Mouse (Mus musculus) Patski (cell line): ENCODE data around the gene Lmntd2. TPM values are rescaled to one million over a fixed set of nuclear protein-coding genes. Genes with fewer than 3 reads are reported as not detected.
A peak's percentile ranks its signal among the peaks of the same experiment; 100 is the strongest.

Source experiments
- ATAC-seq: fragments of 100-300 bp; one replicate; pipeline ENCODE4 v1.8.0; 2021
- CTCF ChIA-PET: fragments of 350-600 bp; sonication (Branson Sonifier 250); formaldehyde crosslinking; loops from one replicate; lab custom pipeline; 2022; ENCODE audit warnings: inconsistent platforms; lab: Charles Lee
- POLR2A ChIA-PET: fragments of 350-600 bp; sonication (Branson Sonifier 250); formaldehyde crosslinking; loops from one replicate; lab custom pipeline; 2022; ENCODE audit warnings: antibody characterized with exemption, inconsistent platforms; lab: Charles Lee
- DNase-seq: peaks from one replicate; pipeline ENCODE4 v3.0.0-alpha.2; 2011; ENCODE audit warnings: low read depth, low spot score
- H3K27me3 ChIP-seq: fragments of 371-371 bp; one replicate; pipeline ENCODE4 v1.5.1; 2021
- CTCF ChIP-seq: fragments of 100-300 bp; IDR thresholded peaks from one replicate; pipeline ENCODE4 v1.5.1; 2021
- in situ Hi-C: fragments of 300-500 bp; cut with MboI; formaldehyde crosslinking; loops from 3 replicates; pipeline ENCODE4 v1.11.1; 2018; ENCODE audit warnings: low pct_unique_long_range_greater_than_20kb, mixed read lengths
- polyA plus RNA-seq: library from polyadenylated mRNA; unstranded; gene quantifications from one replicate; pipeline ENCODE4 v1.2.3, GENCODE M21; 2021

Lmntd2 gene
- polyA plus RNA-seq, 1 experiment from 2014 or later = 4.5 TPM

DNA sequence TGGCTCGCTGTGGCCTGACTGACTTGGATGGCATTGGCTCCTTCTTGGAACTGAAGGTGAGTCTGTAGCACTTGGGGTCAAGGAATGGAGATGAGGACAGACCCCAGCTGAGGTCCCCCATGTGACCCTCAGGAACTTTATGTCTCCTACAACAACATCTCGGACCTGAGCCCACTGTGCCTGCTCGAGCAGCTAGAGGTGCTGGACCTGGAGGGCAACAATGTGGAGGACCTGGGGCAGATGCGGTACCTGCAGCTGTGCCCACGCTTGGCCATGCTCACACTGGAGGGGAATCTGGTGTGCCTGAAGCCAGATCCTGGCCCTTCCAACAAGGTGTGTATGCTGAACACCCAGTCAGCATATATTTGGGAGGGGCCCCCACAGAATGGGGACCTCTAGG, 8.4 kb downstream of the Lmntd2 start:
- in situ Hi-C loops = no loop called here
- DNase-seq = no peak
- no peak for TF ChIP-seq CTCF
- no peaks in the 10 kb centered on the region for H3K27me3 ChIP-seq
- POLR2A ChIA-PET = no interaction called here
- CTCF ChIA-PET = no interaction called here
- no peak for ATAC-seq

DNA sequence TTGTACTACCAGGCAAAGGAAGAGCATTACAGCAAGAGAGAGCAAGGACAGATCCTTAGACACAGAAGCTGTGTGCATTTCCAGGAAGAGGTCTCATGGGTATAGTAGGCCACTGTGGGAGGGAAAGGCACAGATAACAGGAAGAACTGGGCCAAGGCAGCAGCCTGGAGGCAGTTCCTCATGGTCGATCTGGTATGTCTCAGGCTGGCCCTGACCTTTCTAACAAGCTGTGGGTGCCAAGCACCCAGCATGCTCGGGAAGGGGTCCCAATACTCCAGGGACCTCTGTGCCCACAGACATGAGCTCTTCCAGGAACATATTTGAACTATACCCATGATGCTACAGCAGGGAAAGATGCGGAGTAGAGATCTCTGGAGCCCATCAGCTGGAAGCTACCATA, 9.3 kb downstream of the Lmntd2 start:
- DNase-seq = no peak
- in situ Hi-C loops = no loop called here
- H3K27me3 ChIP-seq = no peaks in the 10 kb centered on the region
- ChIA-PET POLR2A (interaction anchor here (0.7 kb wide), 1 partner anchor 243 kb away, joined by 3 read pairs; no protein-coding TSS in a partner anchor), CTCF (no interaction called here)
- ATAC-seq = no peak
- no peak for TF ChIP-seq CTCF

DNA sequence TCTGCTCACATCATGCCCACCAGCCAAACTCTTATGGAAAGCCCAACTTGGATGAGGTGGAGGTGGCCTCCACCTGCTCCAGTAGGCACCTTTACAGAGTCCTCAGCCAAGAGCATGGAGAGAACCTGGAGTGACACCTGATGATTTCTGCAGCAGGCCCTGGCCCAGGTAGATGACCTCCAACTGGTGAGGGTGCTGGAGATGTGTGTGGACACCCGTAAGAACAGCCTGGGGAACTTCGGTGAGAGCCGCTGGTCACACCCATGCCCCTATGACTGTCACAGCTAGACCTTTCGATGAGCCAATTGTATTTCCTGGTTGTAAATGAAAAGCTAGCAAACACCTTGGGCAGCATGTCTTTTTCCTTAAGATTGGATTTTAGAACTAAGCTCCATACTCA, 15.8 kb downstream of the Lmntd2 start:
- no peaks in the 10 kb centered on the region for H3K27me3 ChIP-seq
- ATAC-seq = no peak
- TF ChIP-seq CTCF = no peak
- DNase-seq = no peak
- in situ Hi-C loops = no loop called here
- ChIA-PET CTCF (no interaction called here), POLR2A (no interaction called here)

DNA sequence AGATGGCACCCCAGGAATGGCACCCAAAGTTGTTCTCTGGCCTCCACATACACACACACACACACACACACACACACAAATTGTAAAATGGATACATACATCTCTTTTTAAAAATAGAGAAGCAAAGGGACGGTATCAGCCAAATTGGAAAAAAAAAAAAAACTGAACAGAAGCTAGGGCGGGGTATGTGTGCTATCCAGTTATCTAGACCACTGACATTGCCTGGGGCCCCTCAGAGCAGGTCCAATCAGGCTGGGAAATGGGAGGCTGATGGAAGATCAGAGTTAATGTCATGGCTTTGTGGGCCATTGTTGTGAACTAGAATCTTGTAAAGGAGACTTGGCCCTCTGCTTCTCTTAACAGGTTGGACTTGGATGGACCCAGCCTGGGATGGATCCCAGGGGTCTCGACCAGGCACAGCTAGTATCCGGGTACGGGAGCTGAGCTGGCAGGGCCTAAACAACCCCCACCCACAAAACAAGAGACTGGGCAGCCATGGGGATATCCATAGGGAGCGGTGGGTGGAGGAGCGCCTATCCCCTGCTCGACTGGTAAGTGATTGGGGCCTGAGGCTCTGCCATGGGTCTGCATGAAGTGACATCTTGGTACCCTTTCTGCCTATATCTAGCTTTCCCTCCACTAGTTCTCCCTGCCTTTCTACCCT, 17.1 kb downstream of the Lmntd2 start:
- no peak for TF ChIP-seq CTCF
- in situ Hi-C loops = no loop called here
- no peak for DNase-seq
- CTCF ChIA-PET = interaction anchor here (1.1 kb wide), 1 partner anchor 37 kb away, joined by 3 read pairs; no protein-coding TSS in a partner anchor
- no peaks in the 10 kb centered on the region for H3K27me3 ChIP-seq
- no peak for ATAC-seq
- POLR2A ChIA-PET = interaction anchor here (3.1 kb wide), 1 partner anchor 19 kb away, joined by 14 read pairs; the partner anchor contains the start of gene Rassf7

DNA sequence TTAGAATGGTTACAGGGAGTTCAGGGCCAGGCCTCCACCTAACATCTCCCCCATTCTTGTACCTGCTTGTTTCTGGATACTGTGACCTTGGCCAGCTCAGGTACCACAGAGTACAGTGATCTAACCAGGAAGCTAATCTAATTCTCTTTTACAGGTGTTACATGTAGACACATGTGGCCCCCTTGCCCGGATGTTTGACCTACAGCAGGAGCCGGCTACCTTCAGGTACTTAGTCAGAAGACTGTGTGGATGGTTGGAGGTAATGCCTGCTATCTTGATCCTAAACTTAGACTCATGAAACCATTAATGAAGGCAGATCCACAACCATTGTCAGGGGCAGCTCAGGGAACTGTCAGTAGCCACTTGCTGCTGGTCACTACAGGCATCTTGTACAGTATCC, 18.1 kb downstream of the Lmntd2 start:
- ATAC-seq = no peak
- H3K27me3 ChIP-seq = no peaks in the 10 kb centered on the region
- ChIA-PET POLR2A (interaction anchor here (3.1 kb wide), 1 partner anchor 20 kb away, joined by 14 read pairs; the partner anchor contains the start of gene Rassf7), CTCF (interaction anchor here (1.1 kb wide), 1 partner anchor 38 kb away, joined by 3 read pairs; no protein-coding TSS in a partner anchor)
- in situ Hi-C loops = no loop called here
- TF ChIP-seq CTCF = no peak
- no peak for DNase-seq

DNA sequence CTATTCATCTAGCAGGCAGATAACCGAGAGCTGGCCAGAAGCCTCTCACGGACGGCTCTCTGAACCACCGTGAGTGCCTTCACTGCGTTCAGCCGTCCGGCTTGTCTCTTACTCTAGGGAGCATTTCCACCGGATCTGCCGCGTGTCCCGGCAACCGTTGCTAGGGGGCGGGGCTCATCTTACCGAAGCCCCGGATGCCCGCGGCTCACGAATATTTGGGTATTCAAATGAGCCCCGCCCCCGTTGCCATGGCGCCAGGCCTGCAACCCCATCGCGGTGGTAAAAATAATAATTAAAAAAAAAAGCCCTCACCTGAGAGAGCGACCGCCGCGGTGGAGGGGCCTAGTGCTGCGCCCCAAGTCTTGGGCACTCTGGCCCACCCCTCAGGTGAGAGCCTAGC, 19.1 kb downstream of the Lmntd2 start:
- DNase-seq (peak; percentile 46), ATAC-seq (peak; percentile 24)
- no peaks in the 10 kb centered on the region for H3K27me3 ChIP-seq
- in situ Hi-C loops = no loop called here
- ChIA-PET POLR2A (interaction anchor here (0.9 to 3.1 kb wide), 4 partner anchors 16 to 221 kb away, joined by 4 to 14 read pairs (median 4); partner anchors contain the start of gene Rassf7), CTCF (no interaction called here)
- no peak for TF ChIP-seq CTCF

DNA sequence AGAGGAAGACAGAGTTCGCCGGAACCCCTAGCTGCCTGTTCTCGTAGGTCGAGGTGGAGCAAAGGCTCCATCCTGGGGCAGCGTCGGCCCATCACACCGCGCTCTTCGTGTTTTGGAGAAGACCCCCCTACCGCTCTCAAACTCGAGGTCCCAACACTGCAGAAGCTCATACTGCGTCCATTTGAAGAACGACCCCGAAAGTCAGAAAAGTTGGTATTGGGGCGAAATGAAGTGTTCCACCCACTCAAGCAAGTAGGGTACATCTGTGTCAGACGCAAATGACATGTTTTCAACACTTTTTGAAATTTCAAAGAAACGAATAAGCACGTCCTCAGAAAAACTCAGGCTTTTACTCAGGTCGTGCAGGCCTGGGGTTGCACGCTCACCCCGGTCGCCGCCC, 19.5 kb downstream of the Lmntd2 start:
- ATAC-seq (peak; percentile 11), DNase-seq (no peak)
- CTCF ChIA-PET = no interaction called here
- POLR2A ChIA-PET = interaction anchor here (0.9 to 3.1 kb wide), 4 partner anchors 16 to 221 kb away, joined by 4 to 14 read pairs (median 4); partner anchors contain the start of gene Rassf7
- in situ Hi-C loops = no loop called here
- TF ChIP-seq CTCF = no peak
- H3K27me3 ChIP-seq = no peaks in the 10 kb centered on the region

DNA sequence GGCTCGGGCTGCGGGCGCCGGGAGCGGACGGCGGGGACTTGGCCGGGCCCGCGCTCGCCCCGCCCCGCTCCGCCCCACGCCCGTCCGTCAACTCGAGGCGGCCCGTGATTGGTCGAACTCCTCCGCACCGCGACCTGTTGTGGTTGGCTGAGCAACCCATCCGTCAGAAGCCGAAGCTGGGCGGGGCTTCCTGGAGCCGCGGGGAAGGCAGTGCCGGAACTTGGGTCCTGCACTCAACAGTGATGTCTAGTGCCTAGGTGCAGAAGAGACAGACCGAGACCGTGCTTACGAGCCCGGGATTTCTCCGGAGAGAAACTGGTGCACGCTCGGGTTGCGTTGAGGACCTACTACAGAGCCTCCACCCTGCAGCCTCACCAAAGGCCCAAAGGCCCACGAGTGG, 19.9 kb downstream of the Lmntd2 start, which contains the start of the genes Hras and Lrrc56:
Gene Hras, minus strand, starts transcription at position 58 of the 400 bp plus-strand sequence.
Gene Lrrc56, plus strand, starts transcription at position 210 of the 400 bp plus-strand sequence.
- in situ Hi-C loops = no loop called here
- TF ChIP-seq CTCF = no peak

DNA sequence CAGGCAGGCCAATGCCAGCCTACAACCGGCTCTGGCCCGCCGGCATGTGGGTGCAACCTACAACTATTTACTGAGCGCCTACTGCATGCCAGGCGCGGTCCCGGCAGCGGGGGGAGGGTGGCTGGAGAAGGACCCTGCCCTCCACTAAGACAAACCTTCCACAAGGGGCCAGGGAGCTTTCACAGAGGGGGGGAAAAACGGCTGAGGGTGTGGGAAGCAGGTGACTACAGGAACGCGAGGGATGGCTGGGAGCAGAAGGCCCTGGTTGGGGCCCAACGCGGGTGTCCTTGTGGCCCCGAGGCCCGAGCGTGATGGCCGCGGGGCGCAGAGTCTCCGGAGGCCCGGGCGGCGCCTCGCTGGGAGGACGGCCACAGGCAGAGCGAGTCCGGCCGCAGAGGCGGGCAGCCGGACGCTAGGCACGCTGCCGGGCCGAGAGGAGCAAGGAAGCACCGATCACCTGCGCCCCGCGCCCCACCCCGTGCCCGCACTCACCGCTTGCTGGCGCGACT, 20.5 kb downstream of the Lmntd2 start:
- TF ChIP-seq CTCF = no peak
- in situ Hi-C loops = no loop called here
- ChIA-PET POLR2A (interaction anchor here (0.6 to 1.9 kb wide), 8 partner anchors 24 to 709 kb away, joined by 3 to 5 read pairs (median 4); partner anchors contain the start of gene Phrf1), CTCF (interaction anchor here (2.5 kb wide), 1 partner anchor 17 kb away, joined by 6 read pairs; no protein-coding TSS in a partner anchor)
- DNase-seq = no peak
- peak; percentile 36 for ATAC-seq
- no peaks in the 10 kb centered on the region for H3K27me3 ChIP-seq

More for the DNA sequence above, 19.9 kb downstream of the Lmntd2 start, which contains the start of the genes Hras and Lrrc56:
- DNase-seq (peak; percentile 86), ATAC-seq (peak; percentile 90)
- no peaks in the 10 kb centered on the region for H3K27me3 ChIP-seq
- ChIA-PET CTCF (no interaction called here), POLR2A (interaction anchor here (0.6 to 3.1 kb wide), 7 partner anchors 17 to 709 kb away, joined by 3 to 14 read pairs (median 4); partner anchors contain the start of gene Rassf7)

DNA sequence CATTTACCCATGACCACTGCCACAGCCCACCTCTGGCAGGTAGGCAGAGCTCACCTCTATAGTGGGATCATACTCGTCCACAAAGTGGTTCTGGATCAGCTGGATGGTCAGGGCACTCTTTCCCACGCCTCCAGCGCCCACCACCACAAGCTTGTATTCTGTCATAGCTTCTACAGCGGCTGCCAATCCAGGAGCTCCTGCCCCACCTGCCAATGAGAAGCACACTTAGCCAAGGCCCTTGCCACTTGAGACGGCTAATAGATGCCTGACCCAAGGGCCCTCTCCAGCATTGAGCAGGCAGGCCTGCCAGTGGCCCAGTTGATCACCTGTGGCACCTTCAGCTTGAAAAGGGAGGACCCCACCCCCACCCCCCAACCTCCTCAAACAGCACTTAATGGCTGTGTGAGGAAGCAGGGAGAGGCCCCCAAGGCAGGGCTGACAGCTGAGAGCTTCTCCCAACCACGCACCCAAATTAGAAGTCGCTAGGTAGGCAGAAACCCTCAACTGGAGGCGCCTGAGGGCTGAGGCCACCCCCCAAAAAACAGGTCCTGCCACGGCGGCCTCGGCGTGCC, 21.0 kb downstream of the Lmntd2 start:
- no peak for TF ChIP-seq CTCF
- ChIA-PET POLR2A (interaction anchor here (0.6 to 1.9 kb wide), 8 partner anchors 24 to 144 kb away, joined by 3 to 5 read pairs (median 4); partner anchors contain the start of gene Phrf1), CTCF (interaction anchor here (2.5 kb wide), 1 partner anchor 17 kb away, joined by 6 read pairs; no protein-coding TSS in a partner anchor)
- in situ Hi-C loops = no loop called here
- H3K27me3 ChIP-seq = no peaks in the 10 kb centered on the region
- DNase-seq (no peak), ATAC-seq (no peak)
